Mouse (Mus musculus): ENCODE results near the gene Aqp5. TPM values are rescaled to one million over a fixed set of nuclear protein-coding genes. Genes with fewer than 3 reads are reported as not detected.

Aqp5 gene
- polyA plus RNA-seq, 1 experiment: not detected

DNA sequence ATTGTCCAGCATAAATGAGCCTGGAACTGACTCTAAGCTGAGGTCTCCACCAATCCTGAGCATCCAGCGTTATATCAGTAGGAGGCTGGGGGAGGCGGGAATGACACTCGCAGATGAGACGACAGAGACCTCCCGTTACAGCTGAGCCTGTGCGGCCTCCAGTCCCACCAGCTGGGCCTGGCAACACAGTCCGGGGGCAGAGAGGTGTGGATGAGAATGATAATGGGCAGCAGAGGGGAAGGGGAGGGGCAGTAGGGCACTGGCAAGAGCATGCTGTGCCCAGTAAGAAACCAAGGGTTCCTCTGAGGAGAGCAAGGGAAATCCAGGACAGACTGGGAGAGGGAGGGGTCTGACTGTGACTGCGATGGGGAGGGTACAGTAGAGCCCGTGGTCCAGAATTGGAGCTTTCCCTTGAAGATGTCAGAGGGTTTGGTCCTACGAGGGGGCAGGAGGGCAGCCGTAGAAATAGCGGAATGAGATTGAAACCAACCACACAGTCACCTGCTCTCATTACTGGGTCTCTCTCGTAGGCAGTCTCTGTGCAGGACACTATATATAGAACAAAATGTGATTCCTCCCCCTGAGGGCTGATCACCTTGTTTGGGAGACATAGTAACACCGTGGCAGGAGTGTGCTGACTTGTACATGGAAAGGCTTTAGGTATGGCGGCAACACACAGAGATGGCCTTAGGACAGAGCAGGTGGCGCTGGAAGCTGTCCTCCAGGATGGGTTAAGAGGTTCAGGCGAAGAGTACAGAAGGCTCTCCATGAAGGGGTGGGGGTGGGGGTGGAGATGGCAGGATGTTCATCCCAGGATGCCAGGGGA lies 8.9 kb downstream of the Aqp5 start:
- Histone ChIP-seq H3K4me3 (replicated peaks; ENCODE audit: control insufficient read depth, low read depth, low read length) (no peak overlapping the region), H3K27ac (ENCODE audit: control insufficient read depth, insufficient read depth, low read depth, low read length, poor library complexity) (no peak overlapping the region), H3K4me1 (ENCODE audit: control insufficient read depth, insufficient read depth, low read length) (no peaks in the 10 kb centered on the region)
- 69% methylated on average over 17 of the region's 17 CpGs for WGBS
- TF ChIP-seq CTCF (IDR thresholded peaks at IDR 0.05; ENCODE audit: control insufficient read depth, insufficient read depth, low read length) (no peak), POLR2A (IDR thresholded peaks at IDR 0.05; ENCODE audit: borderline replicate concordance, control insufficient read depth, low read depth, low read length) (no peak)

DNA sequence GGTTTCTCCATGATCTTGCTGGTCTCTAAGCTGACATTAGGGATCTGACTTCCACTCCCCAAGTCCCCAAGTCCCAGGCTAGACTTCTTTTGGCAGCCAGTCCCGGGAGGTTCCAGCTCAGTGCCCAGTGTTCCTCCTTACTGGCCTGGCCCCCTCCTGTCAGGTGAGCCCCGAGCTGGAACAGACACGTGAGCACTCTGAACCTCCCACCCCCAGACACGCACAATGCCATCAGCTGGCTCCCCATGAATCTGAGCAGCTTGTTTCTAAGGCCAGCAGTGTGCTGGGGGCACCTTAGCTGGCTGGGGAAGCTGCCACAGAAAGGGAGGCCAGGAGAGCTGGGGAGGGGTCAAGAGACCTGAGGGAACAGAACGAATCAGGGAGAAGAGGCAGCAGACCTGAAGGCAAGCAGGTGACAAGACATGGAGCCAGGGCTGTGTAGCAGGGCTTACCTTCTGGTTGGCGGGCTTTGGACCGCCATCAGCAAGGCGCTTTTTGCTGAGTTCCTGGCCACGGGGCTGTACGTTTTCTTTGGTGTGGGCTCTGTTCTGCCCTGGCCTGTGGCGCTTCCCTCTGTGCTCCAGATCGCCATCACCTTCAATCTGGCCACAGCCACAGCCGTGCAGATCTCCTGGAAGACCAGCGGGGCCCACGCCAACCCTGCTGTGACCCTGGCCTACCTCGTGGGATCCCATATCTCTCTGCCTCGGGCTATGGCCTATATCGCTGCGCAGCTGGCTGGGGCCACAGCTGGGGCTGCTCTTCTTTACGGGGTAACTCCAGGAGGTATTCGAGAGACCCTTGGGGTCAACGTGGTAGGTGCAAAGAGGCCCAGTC lies 10.6 kb downstream of the Aqp5 start, which contains the start of gene Aqp6:
Gene Aqp6 (plus strand): TSS at position 415 of the 837 bp plus-strand sequence.
- TF ChIP-seq CTCF (IDR thresholded peaks at IDR 0.05; ENCODE audit: control insufficient read depth, insufficient read depth, low read length): no peak
- no peak for TF ChIP-seq POLR2A (IDR thresholded peaks at IDR 0.05; ENCODE audit: borderline replicate concordance, control insufficient read depth, low read depth, low read length)
- H3K4me3 ChIP-seq (replicated peaks; ENCODE audit: control insufficient read depth, low read depth, low read length): no peak within 1 kb of the TSS
- 78% methylated on average over 22 of the region's 22 CpGs for WGBS
- H3K4me1 ChIP-seq (ENCODE audit: control insufficient read depth, insufficient read depth, low read length): no peaks in the 10 kb centered on the region
- H3K27ac ChIP-seq (ENCODE audit: control insufficient read depth, insufficient read depth, low read depth, low read length, poor library complexity): no peak within 1 kb of the TSS

DNA sequence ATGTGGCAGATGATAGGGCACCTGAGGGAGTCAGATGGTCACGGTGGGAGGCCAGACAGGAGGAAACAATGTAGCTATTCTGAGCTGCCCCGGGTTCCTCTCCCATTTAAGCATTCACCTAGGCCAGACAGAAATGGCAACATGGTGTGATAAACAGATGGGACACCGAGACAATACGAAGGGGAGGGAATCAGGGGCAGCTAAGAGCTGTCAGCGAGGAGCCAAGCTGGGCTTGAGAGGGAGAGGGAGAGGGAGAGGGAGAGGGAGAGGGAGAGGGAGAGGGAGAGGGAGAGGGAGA lies 11.2 kb downstream of the Aqp5 start:
- H3K4me1 ChIP-seq (ENCODE audit: control insufficient read depth, insufficient read depth, low read length): no peaks in the 10 kb centered on the region
- 72% methylated on average over 5 of the region's 5 CpGs for WGBS
- H3K4me3 ChIP-seq (replicated peaks; ENCODE audit: control insufficient read depth, low read depth, low read length): no peak overlapping the region
- TF ChIP-seq POLR2A (IDR thresholded peaks at IDR 0.05; ENCODE audit: borderline replicate concordance, control insufficient read depth, low read depth, low read length): no peak
- TF ChIP-seq CTCF (IDR thresholded peaks at IDR 0.05; ENCODE audit: control insufficient read depth, insufficient read depth, low read length): no peak
- H3K27ac ChIP-seq (ENCODE audit: control insufficient read depth, insufficient read depth, low read depth, low read length, poor library complexity): no peak overlapping the region

DNA sequence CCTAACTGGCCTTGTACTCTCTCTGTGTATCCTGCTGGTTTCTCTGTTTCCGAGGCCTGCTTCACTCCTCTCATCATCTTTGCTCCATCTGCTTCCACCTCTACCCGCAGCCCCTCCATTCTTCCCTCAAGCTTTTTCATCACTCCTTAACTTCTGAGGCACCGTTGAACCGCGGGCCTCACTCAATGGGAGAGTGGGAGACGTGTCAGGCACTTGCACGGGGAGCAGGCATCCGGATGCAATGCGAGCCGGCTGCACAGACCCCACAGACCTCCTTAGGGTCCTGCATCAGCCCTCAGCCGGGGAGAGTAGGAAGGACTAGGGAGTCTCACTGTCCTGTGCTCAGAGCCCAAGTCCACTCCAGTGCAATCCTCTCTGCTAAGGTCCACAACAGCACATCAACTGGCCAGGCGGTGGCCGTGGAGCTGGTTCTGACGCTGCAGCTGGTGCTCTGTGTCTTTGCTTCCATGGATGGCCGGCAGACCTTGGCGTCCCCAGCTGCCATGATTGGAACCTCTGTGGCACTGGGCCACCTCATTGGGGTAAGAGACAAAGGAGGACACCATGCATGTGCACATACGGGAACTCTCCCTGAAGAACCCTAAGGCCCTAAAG lies 11.7 kb downstream of the Aqp5 start:
- Histone ChIP-seq H3K4me3 (replicated peaks; ENCODE audit: control insufficient read depth, low read depth, low read length) (no peak overlapping the region), H3K4me1 (ENCODE audit: control insufficient read depth, insufficient read depth, low read length) (no peaks in the 10 kb centered on the region), H3K27ac (ENCODE audit: control insufficient read depth, insufficient read depth, low read depth, low read length, poor library complexity) (no peak overlapping the region)
- 80% methylated on average over 17 of the region's 17 CpGs for WGBS
- TF ChIP-seq POLR2A (IDR thresholded peaks at IDR 0.05; ENCODE audit: borderline replicate concordance, control insufficient read depth, low read depth, low read length): no peak
- no peak for TF ChIP-seq CTCF (IDR thresholded peaks at IDR 0.05; ENCODE audit: control insufficient read depth, insufficient read depth, low read length)

DNA sequence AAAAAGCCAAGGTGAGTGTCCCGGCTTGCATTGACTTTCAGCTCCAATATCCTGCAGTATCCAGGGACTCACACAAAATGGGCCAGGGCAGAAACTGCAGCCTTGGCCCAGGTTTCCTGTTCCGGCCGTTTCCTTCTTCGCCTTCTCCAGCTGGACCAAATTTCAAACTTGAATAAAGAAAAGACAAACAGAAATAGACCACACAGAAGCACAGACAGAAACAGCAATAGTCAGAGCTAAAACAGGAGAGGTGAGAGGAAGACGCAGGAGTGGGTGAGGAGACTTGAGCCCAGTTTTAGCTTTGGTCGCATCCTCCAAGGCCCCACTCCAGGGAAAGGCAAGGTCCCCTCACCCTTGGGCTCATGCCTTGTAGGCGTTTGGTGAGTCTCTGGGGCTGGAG lies 12.6 kb downstream of the Aqp5 start:
- H3K4me3 ChIP-seq (replicated peaks; ENCODE audit: control insufficient read depth, low read depth, low read length): no peak overlapping the region
- H3K4me1 ChIP-seq (ENCODE audit: control insufficient read depth, insufficient read depth, low read length): no peaks in the 10 kb centered on the region
- no peak for TF ChIP-seq POLR2A (IDR thresholded peaks at IDR 0.05; ENCODE audit: borderline replicate concordance, control insufficient read depth, low read depth, low read length)
- TF ChIP-seq CTCF (IDR thresholded peaks at IDR 0.05; ENCODE audit: control insufficient read depth, insufficient read depth, low read length): no peak
- WGBS: 76% methylated on average over 7 of the region's 7 CpGs
- H3K27ac ChIP-seq (ENCODE audit: control insufficient read depth, insufficient read depth, low read depth, low read length, poor library complexity): no peak overlapping the region

DNA sequence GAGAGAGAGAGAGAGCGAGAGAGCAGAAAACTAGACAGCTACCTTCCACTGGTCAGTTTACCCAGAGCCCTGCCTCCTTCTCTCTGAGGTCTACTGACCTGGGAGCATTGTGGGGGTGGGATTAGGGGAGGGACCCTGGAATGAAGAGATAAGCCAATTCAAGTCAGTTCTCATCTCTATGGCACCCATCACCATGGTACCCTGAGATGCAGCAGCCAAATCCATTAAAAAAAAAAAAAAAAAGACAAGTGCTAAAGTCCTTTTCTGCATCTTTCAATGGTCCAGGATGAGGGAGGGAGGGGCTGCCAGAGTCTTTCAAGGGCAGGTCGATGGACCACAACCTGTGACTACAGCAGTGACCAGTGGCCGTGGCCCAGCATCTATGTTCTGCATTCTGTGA lies 15.0 kb downstream of the Aqp5 start:
- Histone ChIP-seq H3K4me3 (replicated peaks; ENCODE audit: control insufficient read depth, low read depth, low read length) (no peak overlapping the region), H3K27ac (ENCODE audit: control insufficient read depth, insufficient read depth, low read depth, low read length, poor library complexity) (no peak overlapping the region), H3K4me1 (ENCODE audit: control insufficient read depth, insufficient read depth, low read length) (peaks cover 2% of the 10 kb centered on the region; the same call in 1 of the 2 replicates)
- TF ChIP-seq POLR2A (IDR thresholded peaks at IDR 0.05; ENCODE audit: borderline replicate concordance, control insufficient read depth, low read depth, low read length) (no peak), CTCF (IDR thresholded peaks at IDR 0.05; ENCODE audit: control insufficient read depth, insufficient read depth, low read length) (no peak)
- WGBS: 66% methylated on average over 3 of the region's 3 CpGs

DNA sequence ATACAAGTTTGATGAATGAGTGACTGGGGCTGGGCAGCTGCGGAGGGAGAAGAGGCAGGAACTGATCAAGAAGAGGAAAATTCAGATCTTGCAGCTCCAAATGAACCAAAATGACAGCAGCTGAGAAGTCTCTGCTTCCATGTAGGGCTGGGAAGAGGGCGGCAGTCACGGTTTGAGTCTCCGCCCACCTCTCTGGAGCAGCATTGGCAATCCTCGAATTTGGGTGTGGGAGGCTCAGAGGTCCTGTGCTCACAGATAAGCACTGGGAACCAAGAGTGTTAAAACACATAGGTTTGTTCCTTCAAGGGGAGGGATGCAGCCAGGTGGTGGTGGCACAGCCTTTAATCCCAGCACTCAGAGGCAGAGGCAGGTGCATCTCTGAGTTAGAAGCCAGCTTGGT lies 15.9 kb downstream of the Aqp5 start:
- WGBS: 32% methylated on average over 5 of the region's 5 CpGs
- Histone ChIP-seq H3K4me3 (replicated peaks; ENCODE audit: control insufficient read depth, low read depth, low read length) (no peak overlapping the region), H3K4me1 (ENCODE audit: control insufficient read depth, insufficient read depth, low read length) (peaks cover 2% of the 10 kb centered on the region; the same call in 1 of the 2 replicates), H3K27ac (ENCODE audit: control insufficient read depth, insufficient read depth, low read depth, low read length, poor library complexity) (no peak overlapping the region)
- TF ChIP-seq POLR2A (IDR thresholded peaks at IDR 0.05; ENCODE audit: borderline replicate concordance, control insufficient read depth, low read depth, low read length) (no peak), CTCF (IDR thresholded peaks at IDR 0.05; ENCODE audit: control insufficient read depth, insufficient read depth, low read length) (no peak)

Data from bone marrow, adult 2 months (tissue).